Mouse (Mus musculus): ENCODE results near the gene Gstp3. TPM values are rescaled to one million over a fixed set of nuclear protein-coding genes. Genes with fewer than 3 reads are reported as not detected.
"Not testable (repeated sequence)": the region's sequence is repeated elsewhere in the genome, so short reads cannot be mapped to it uniquely, and the experiment has no call there.

The Gstp3 gene
- total RNA-seq, 2 experiments from 2014 or later = 0.79 TPM; not detected in 1

DNA sequence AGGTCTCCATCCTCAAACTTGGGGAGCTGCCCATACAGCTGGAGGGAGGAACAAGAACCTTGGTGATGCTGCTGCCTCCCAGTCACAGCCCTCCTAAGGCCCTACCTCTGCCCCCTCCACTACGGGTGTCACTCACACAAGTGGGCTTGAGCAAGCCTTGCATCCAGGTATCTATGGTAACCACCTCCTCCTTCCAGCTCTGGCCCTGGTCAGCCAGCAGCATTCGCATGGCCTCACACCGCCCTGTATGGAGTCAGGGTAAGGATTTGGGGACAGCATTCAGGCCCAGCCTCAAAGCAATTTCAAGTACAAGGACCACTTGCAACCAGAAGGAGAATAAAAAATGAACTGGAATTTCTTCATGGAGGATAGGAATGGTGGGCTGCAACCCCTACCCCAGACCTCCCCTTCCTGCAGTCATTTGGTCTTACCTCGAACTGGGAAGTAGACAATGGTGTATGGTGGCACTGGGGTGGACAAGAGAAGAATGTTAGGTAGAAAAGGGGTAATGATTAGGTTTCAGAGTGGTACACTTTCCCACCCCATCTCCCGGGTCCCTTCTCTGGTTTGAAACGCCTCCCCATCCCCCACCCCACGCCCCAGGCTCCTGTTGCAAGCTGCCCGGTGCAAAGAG, 22.1 kb downstream of the Gstp3 start:
- not testable (repeated sequence) for DNase-seq

DNA sequence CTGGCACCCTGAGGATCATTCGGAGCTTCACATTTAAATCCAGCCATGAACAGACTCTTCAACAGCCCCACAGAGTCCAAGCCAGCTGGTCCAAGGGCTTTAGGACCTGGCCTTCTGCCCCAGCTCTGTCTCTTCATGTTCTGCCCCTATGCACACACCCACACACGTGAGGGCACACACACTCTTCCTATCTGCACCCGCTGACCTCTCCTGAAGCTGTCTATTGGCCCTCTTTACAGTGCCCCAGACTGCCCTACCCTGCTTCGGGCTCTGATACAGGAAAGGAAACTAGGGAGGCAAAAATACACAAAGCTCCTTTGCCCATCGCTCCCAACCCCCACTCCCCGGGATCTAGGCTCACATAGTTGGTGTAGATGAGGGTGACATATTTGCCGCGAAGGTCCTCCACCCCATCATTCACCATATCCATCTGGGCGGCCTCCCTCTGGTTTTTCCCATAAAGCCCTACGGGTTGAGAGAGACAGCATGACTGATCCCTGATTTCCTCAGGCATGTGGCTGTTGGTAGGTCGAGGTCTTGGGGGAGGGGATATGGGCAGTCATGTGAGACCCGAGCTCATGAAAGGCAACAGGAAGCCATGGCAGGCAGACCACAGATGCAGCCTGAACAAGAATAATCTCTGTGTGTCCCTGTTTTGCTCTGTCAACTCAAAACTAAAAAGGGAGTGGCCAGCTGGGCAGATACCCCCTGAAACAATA, 22.9 kb downstream of the Gstp3 start:
- no peak for DNase-seq

DNA sequence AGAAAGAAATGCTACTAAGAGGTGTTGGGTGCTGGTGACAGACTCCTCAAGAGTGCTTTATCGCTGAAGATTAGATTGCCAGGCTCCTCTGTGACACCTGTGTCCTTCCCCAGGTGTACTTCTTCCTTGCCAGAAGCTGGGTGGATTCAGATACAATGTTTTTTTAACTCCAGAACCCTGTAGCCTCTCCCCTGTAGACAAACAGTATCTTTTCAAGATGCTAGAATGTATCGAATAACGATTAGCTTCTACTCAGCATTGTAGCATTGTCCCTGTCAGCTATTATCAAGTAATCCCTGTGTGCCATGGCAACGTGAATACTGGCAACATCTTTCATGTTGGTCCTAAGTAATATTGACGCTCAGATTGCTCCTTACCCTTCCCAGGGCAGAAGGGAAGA, 25.6 kb downstream of the Gstp3 start:
- DNase-seq = no peak

DNA sequence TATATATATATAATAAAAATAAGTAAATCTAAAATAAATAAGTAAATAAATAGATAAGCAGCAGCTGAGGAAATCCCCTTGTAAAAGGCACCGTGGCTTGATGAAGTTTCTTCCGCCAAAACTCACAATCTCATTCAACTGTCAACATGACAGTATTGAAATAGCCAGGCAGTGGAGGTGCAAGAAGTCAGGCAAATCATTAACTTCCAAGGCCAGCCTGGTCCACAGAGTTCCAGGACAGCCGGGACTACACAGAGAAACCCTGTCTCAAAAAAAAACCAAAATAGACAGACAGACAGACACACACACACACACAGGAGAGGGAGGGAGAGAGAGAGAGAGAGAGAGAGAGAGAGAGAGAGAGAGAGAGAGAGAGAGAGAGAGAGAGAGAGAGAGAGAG, 26.1 kb downstream of the Gstp3 start:
- no peak for DNase-seq

DNA sequence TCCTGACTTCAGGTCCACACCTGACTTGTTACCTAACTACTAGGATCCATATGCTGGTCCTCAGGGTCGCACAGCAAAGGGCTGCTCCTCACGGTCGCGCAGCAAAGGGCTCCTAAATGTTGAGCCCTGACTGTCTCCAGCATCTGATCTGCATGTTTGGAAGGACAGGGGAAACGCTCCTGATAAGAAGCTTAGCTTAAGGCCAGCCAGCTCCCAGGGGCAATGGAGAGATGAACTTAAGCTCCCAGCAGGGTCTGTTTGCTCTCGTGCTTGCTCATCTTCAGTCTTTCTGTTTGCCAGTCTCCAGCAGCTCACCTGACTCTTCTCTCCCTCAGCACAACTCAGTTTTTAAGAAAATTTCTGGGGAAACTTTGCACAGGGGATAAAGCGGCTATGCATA, 26.7 kb downstream of the Gstp3 start:
- DNase-seq = no peak

DNA sequence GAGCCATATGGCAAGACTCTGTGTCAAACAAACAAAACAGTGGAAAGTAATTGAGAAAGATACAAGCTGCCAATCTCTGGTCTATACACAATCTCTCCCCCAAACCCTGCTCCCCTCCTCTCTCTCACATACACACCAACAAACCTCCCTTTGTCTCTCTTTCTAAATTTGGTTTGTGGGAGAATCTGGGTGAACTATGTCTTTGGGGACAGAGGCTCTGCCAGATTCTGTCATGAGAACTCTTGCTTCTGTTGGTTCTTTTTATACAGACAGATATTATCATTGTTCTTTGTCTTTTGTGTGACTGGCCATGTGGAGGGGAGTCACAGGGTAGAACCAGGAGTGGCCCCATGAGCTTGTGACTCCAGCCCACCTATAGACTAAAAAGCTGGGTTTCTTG, 31.8 kb downstream of the Gstp3 start:
- DNase-seq = no peak

DNA sequence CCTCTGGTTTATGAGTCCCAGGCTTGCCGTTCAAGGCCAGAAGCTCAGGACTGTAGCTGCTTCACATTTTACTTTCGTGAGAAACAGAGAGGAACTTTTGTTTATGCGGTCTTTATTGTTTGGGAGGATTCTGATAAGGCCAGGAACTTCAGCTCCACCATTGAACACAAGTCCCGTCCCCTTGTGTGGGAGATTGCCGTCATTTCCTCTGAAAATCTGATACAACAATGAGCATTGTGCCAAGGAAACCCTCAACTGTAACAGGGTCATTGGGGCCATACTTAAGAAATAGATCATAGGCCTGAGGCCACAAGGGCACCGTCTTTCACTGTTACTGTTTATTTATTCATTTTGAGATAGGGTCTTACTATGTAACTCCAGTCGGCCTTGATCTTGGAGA, 36.2 kb downstream of the Gstp3 start:
- DNase-seq = no peak

DNA sequence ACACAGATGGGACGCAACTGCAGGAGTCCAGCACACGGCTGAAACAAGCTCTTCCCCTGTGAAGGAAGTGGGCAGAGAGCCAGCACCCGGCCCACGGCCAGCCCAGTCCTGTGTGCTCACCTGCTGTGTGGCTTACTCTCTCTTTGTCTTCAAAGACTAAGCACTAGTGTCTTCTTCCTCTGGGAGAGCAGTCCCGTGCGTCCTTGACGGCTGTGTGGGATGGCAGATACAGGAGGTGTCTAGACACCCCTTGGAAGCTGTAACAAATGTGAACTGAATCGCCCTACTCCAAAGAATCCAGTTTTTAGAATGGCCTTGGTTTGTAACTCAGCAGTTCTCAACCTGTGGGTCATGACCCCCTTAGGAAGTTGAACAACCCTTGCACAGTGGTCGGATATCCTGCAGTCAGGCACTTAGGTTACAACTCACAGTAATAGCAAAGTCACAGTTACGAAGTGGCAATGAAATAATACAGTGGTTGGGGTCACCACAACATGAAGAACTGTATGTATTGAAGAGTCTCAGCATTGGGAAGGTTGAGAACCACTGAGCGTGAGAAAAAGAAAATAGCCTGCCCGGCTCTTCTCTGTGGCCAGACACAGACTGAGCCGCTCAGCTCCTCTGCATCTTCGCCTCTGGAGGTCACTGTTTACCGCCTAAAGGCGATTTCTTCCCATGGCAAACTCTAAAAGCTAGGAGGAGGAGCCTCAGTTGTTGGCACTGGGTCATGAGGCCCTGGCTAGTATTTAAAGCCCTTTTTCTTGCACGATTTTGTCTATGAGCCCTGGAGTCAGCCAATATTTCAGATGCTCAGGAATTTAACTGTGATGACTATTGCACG, 40.4 kb downstream of the Gstp3 start:
- peak; percentile 75 for DNase-seq

DNA sequence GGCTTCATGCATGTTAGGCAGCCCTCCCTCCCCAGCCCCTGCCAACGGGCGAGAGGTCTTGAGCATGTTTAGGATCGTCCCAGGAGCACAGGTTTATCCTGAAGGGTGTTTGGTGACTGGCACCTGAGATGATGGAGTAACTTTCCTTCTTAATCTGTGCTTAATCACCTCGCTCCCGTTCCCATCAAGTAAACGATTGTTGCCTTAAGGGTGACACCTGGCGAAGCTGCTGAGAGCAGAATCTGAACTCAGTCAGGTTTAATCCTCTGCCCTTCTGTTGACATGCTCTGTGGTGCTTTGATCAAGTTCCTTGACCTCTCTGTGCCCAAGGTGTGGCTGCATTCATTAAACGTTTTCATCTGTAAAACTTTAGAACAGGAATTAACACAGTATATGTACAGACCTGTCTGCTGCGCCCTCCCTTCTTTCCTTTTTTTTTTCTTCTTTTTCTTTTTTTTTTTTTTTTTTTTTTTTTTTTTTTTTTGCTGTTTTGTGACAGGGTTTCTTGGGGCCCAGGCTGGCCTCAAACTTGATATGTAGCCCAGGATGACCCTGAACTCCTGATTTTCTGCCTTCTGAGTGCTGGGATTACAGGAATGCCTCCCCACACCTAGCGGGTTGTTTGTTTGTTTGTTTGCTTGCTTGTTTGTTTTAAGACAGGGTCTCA, 41.3 kb downstream of the Gstp3 start:
- no peak for DNase-seq

DNA sequence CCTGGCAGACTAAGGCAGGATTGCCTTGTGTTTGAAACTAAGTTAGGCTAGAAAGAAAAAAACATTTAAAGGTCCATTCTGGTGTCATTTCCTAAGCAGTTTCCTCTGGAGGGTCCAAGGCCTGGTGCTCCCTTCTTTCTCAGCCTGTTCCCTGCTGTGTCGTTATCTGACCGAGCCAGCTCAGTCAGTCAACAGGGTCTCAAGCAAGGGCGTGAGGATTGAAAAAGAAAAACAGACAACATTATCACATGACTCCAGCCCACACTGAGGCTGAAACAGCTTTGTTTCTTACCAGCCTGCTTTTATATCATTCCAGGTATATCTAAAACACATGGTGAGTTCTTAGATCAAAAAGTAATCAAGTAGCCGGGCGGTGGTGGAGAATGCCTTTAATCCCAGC, 43.7 kb downstream of the Gstp3 start:
- DNase-seq = no peak

DNA sequence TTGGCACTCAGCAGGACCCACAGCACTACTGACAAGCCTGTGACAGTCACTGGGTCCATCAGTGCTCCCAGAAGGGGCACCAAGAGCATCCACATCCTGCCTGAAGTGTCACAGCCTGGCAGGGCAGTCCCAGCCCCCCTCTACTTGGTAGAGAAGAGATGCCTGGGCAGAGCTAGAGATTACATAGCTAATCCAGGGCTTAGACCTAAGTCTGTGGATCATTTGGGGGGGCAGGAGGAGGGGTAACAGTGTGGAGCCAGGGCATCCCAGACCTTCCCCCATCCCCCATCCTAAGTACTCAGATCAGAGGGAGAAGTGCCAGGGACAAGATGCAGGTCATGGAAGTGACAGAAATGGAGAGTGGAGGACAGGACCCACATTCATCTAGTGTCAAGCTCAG, 44.6 kb downstream of the Gstp3 start:
- no peak for DNase-seq

DNA sequence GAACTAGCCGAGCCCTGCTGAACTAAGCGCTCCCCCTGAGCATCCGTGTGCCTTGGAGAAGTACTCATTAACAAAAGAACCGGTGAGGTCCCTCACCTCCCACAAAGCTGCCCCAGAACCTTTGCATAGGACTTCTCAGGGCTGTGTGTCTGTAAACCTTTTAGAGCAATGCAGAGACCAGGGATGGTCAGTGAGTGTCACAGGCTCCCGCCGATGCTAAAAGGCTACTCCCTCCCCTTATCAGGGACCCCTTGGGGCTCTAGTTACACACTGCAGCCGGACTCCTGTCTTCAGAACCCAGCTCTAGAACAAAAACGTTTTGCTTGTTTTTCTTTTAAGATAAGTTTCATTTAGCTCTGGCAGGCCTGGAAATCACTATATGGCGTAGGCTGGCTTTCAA, 46.3 kb downstream of the Gstp3 start:
- DNase-seq = no peak

DNA sequence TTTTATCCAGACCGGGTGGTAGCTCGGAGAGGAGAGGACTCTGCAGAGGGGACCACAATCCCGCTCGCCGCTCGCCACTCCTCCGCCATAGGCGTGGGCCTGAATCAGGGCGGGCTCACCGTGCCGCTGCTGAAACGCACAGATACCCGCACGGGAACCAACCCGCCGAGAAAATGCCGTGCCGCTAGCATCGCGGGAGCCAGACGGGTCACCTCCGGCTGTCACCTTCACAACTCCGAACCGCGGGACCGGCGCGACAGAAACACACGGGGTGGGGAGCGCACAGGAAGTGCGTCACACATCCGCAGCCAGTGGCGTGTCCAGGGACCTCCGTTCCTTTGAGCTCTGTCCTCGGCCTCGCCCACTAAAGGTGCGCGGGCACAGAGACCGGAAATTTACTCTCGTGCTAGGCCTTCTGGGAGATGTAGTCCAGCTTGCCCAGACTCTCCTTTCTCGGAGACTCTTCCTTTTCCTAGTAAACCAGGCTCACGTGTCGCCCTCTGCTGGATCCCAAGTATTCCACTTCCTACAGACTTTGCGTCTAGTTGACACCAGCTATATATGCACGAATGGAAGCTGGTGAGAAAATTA, 46.8 kb downstream of the Gstp3 start, which contains the start of gene Ndufv1:
Ndufv1 (minus strand) TSS at position 375 of the 591 bp plus-strand sequence.
- peak; percentile 89 for DNase-seq

DNA sequence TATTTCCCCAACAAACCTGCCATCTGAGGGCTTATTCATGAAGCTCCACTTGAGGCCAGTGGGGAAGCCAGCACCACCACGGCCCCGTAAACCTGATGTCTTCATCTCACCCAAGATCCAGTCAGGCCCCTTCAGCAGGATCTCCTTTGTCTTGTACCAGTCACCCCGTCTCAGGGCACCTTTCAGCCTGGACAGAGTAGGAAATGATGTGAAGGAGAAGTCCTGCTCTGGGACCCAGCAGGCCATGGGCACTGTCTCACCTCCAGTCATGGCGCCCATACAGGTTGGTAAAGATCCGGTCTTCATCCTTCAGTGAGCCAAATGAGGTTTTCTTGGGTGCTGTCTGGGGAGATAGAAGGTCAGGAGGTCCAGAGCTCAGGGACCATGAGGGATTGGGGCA, 48.3 kb downstream of the Gstp3 start:
- no peak for DNase-seq

Other genes with a start within 250 kb of the Gstp3 start
- 1 to 10 TPM; 6.0 to 7.0 TPM for gene Chka, start 207.8 kb downstream of the Gstp3 start, total RNA-seq (2021)
- gene Tcirg1, start 152.4 kb downstream of the Gstp3 start, total RNA-seq (2021) = 10 to 100 TPM; 13.6 to 31.1 TPM
- 100 to 1,000 TPM; 181 to 205 TPM for gene Ndufs8, start 146.8 kb downstream of the Gstp3 start, total RNA-seq (2021)
- 1 to 10 TPM; 4.2 to 5.7 TPM for gene Aldh3b1, start 129.8 kb downstream of the Gstp3 start, total RNA-seq (2021)
- gene Unc93b1, start 124.4 kb downstream of the Gstp3 start, total RNA-seq (2021) = 10 to 100 TPM; 19.6 to 20.1 TPM
- not detected for gene Aldh3b3, start 100.9 kb downstream of the Gstp3 start, total RNA-seq (2021)
- gene Aldh3b2, start 87.2 kb downstream of the Gstp3 start, total RNA-seq (2021) = 1 to 10 TPM in 1 of 2 experiments, under 1 TPM in 1; 0.63 to 1.0 TPM
- gene Acy3, start 73.0 kb downstream of the Gstp3 start, total RNA-seq (2021) = 1 to 10 TPM; 4.8 to 5.3 TPM
- not detected for gene Tbx10, start 66.8 kb downstream of the Gstp3 start, total RNA-seq (2021)
- gene Nudt8, start 59.0 kb downstream of the Gstp3 start, total RNA-seq (2021) = 10 to 100 TPM; 18.3 to 20.2 TPM
- under 1 TPM; 0.23 to 0.47 TPM for gene Gm49405, start 58.9 kb downstream of the Gstp3 start, total RNA-seq (2021)
- 1 to 10 TPM in 1 of 2 experiments, under 1 TPM in 1; 0.66 to 1.2 TPM for gene Doc2g, start 56.3 kb downstream of the Gstp3 start, total RNA-seq (2021)
- gene Ndufv1, start 46.8 kb downstream of the Gstp3 start, total RNA-seq (2021) = 100 to 1,000 TPM; 297 to 355 TPM
- 100 to 1,000 TPM; 220 to 231 TPM for gene Gstp1, start 21.6 kb downstream of the Gstp3 start, total RNA-seq (2021)
- 10 to 100 TPM; 61.6 to 63.6 TPM for gene Gstp2, start 13.5 kb downstream of the Gstp3 start, total RNA-seq (2021)
- gene Cabp2, start 22.0 kb upstream of the Gstp3 start, total RNA-seq (2021) = not detected
- gene Cdk2ap2, start 37.6 kb upstream of the Gstp3 start, total RNA-seq (2021) = 10 to 100 TPM; 18.1 to 18.2 TPM
- gene Pitpnm1, start 40.4 kb upstream of the Gstp3 start, total RNA-seq (2021) = 1 to 10 TPM; 4.2 to 5.5 TPM
- gene Aip, start 66.3 kb upstream of the Gstp3 start, total RNA-seq (2021) = 10 to 100 TPM; 46.5 to 47.1 TPM
- not detected for gene Gpr152, start 80.2 kb upstream of the Gstp3 start, total RNA-seq (2021)
- gene Cabp4, start 84.5 kb upstream of the Gstp3 start, total RNA-seq (2021) = not detected
- 10 to 100 TPM; 41.1 to 48.6 TPM for gene Coro1b, start 89.0 kb upstream of the Gstp3 start, total RNA-seq (2021)
- 1 to 10 TPM in 1 of 2 experiments, under 1 TPM in 1; 0.49 to 2.0 TPM for gene Ptprcap, start 94.0 kb upstream of the Gstp3 start, total RNA-seq (2021)
- 10 to 100 TPM; 25.3 to 30.9 TPM for gene Rps6kb2, start 103.8 kb upstream of the Gstp3 start, total RNA-seq (2021)
- gene Carns1, start 115.9 kb upstream of the Gstp3 start, total RNA-seq (2021) = 10 to 100 TPM; 33.1 to 47.1 TPM
- 1 to 10 TPM; 3.2 to 3.8 TPM for gene Tbc1d10c, start 131.7 kb upstream of the Gstp3 start, total RNA-seq (2021)
- gene Ppp1ca, start 132.5 kb upstream of the Gstp3 start, total RNA-seq (2021) = 100 to 1,000 TPM; 339 to 348 TPM
- gene Rad9a, start 142.1 kb upstream of the Gstp3 start, total RNA-seq (2021) = 1 to 10 TPM; 4.1 to 6.0 TPM
- 1 to 10 TPM in 1 of 2 experiments, under 1 TPM in 1; 0.47 to 2.2 TPM for gene Clcf1, start 154.7 kb upstream of the Gstp3 start, total RNA-seq (2021)
- gene AC109138.7, start 154.8 kb upstream of the Gstp3 start, total RNA-seq (2021) = not detected
- gene Pold4, start 172.3 kb upstream of the Gstp3 start, total RNA-seq (2021) = 10 to 100 TPM; 26.1 to 31.9 TPM
- 1 to 10 TPM; 4.9 to 6.3 TPM for gene Ssh3, start 209.6 kb upstream of the Gstp3 start, total RNA-seq (2021)
- 1 to 10 TPM; 1.2 to 1.3 TPM for gene Ankrd13d, start 223.6 kb upstream of the Gstp3 start, total RNA-seq (2021)
- gene Grk2, start 246.7 kb upstream of the Gstp3 start, total RNA-seq (2021) = 10 to 100 TPM; 28.1 to 41.2 TPM